Mouse (Mus musculus): Measurements from ENCODE around the gene Atg9a. TPM values are rescaled to one million over a fixed set of nuclear protein-coding genes. Genes with fewer than 3 reads are reported as not detected.

Atg9a gene
- total and polyA plus RNA-seq, 3 experiments: 7.8 to 26.1 TPM; not detected in 1

DNA sequence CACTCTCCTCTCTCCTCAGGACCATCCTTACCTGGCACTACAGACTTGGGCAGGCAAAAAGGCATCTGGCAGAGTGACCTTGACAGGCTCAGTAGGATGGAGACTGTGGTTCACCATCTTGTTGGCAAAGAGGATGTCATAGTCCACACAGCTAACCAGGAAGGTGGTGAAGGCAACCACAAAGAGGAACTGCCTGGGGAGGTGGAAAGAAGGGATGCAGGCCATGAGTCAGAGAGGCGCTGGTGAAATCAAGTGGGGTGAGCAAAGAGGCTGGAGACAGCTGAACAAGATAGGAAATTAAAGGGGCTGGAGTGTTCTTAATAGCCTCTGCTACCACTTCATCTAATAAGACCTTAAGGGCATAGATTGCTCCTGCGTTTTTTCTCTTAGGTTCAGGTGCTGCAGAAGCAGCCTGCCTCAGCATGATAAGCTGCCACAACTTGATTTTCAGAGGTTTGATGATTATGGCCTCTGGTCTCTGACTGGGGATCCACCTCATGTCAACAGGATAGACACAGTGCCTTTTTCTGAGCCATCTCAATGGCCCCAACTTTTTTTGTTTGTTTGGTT is 4.0 kb downstream of the Atg9a start (continued):
- TF ChIP-seq TBP (IDR thresholded peaks at IDR 0.05; ENCODE audit: low read depth, low read length) (peak; percentile 95), GATA1 (IDR thresholded peaks at IDR 0.05; ENCODE audit: low read depth, low read length) (peak; percentile 63), MYC (IDR thresholded peaks at IDR 0.05; ENCODE audit: low read depth, low read length) (peak; percentile 77; the same call in 1 of the 2 replicates), ZKSCAN1 (IDR thresholded peaks at IDR 0.05; ENCODE audit: low read depth, low read length) (no peak), CHD1 (IDR thresholded peaks at IDR 0.05; ENCODE audit: low read depth, low read length) (no peak), JUND (IDR thresholded peaks at IDR 0.05; ENCODE audit: low read depth, low read length) (peak; percentile 71; the same call in 1 of the 2 replicates), CTCF (IDR thresholded peaks at IDR 0.05 in 2 of 3, conservative IDR thresholded peaks at IDR 0.05 in 1 of 3; ENCODE audit: control insufficient read depth in 1 of 3, insufficient read depth in 1 of 3, low read depth in 2 of 3, low read length in 3 of 3, poor library complexity in 1 of 3, severe bottlenecking in 1 of 3) (no peak), SIN3A (IDR thresholded peaks at IDR 0.05; ENCODE audit: low read length) (peak; percentile 86), USF2 (IDR thresholded peaks at IDR 0.05; ENCODE audit: borderline replicate concordance in 1 of 2, insufficient read depth in 1 of 2, low read depth in 1 of 2, low read length in 2 of 2) (no peak), EP300 (IDR thresholded peaks at IDR 0.05; ENCODE audit: low read depth in 1 of 2, low read length in 2 of 2) (peak; percentile 65 to 85), HCFC1 (IDR thresholded peaks at IDR 0.05; ENCODE audit: low read depth, low read length) (peak; percentile 47; the same call in 1 of the 2 replicates)

GRCm38 (mm10) chr1:75187126-75187525 is 4.9 kb downstream of the Atg9a start:
- H3K27me3 ChIP-seq (ENCODE audit: control insufficient read depth in 1 of 2, insufficient read depth in 2 of 2, low read length in 2 of 2): no peaks in the 10 kb centered on the region
- TF ChIP-seq MYB (IDR thresholded peaks at IDR 0.05; ENCODE audit: low read depth, low read length) (no peak), JUND (IDR thresholded peaks at IDR 0.05; ENCODE audit: low read depth, low read length) (no peak), MAZ (IDR thresholded peaks at IDR 0.05; ENCODE audit: low read depth, low read length) (no peak), KAT2A (conservative IDR thresholded peaks at IDR 0.05; ENCODE audit: low read depth, low read length) (no peak), POLR2AphosphoS2 (IDR thresholded peaks at IDR 0.05; ENCODE audit: low read length) (no peak), GABPA (IDR thresholded peaks at IDR 0.05; ENCODE audit: low read depth, low read length) (no peak), TAL1 (IDR thresholded peaks at IDR 0.05; ENCODE audit: low read length) (no peak), ZC3H11A (IDR thresholded peaks at IDR 0.05; ENCODE audit: low read depth, low read length) (no peak), ELF1 (IDR thresholded peaks at IDR 0.05; ENCODE audit: low read depth, low read length) (no peak), NRF1 (IDR thresholded peaks at IDR 0.05; ENCODE audit: insufficient read depth, low read depth, low read length, poor library complexity, severe bottlenecking) (no peak), NELFE (IDR thresholded peaks at IDR 0.05; ENCODE audit: low read depth, low read length) (no peak), CHD1 (IDR thresholded peaks at IDR 0.05; ENCODE audit: low read depth, low read length) (no peak), MAFK (IDR thresholded peaks at IDR 0.05; ENCODE audit: borderline replicate concordance, low read depth, low read length) (no peak), SIN3A (IDR thresholded peaks at IDR 0.05; ENCODE audit: low read length) (no peak), TCF12 (IDR thresholded peaks at IDR 0.05; ENCODE audit: low read depth, low read length) (no peak), HCFC1 (IDR thresholded peaks at IDR 0.05; ENCODE audit: low read depth, low read length) (no peak), GATA1 (IDR thresholded peaks at IDR 0.05; ENCODE audit: low read depth, low read length) (no peak), TBP (IDR thresholded peaks at IDR 0.05; ENCODE audit: low read depth, low read length) (no peak)
- H3K36me3 ChIP-seq (ENCODE audit: control insufficient read depth in 1 of 2, insufficient read depth in 2 of 2, low read length in 2 of 2): peaks cover 0 to 24% of the 10 kb centered on the region in 2 experiments; a peak in 2 of 4 replicates
- H3K79me2 ChIP-seq (ENCODE audit: control insufficient read depth, insufficient read depth, low read length, poor library complexity): peaks cover 6% of the 10 kb centered on the region
- DNase-seq (ENCODE audit: low read depth, low spot score): peak; percentile 59
- no peak overlapping the region for H3K27ac ChIP-seq (ENCODE audit: control insufficient read depth, low read depth, low read length)
- no peak overlapping the region for H3K9ac ChIP-seq (ENCODE audit: control insufficient read depth, low read depth, low read length, poor library complexity, severe bottlenecking)
- peaks cover 3 to 29% of the 10 kb centered on the region in 2 experiments; a peak in 3 of 4 replicates for H3K4me1 ChIP-seq (ENCODE audit: control insufficient read depth in 1 of 2, insufficient read depth in 2 of 2, low read length in 2 of 2)
- no peak overlapping the region for H3K4me3 ChIP-seq (ENCODE audit: control insufficient read depth in 1 of 2, insufficient read depth in 1 of 2, low read depth in 2 of 2, low read length in 2 of 2)
- H3K9me3 ChIP-seq (replicated peaks; ENCODE audit: insufficient read depth, low read length): no peaks in the 10 kb centered on the region
